Mouse (Mus musculus) NIH3T3 (cell line): Measurements from ENCODE around the gene Rnf11.

ENCODE experiments used
- DNase-seq: peaks from one replicate; pipeline ENCODE4 v3.0.0-alpha.2; 2012; ENCODE audit warnings: low read depth

Rnf11 gene

GRCm38 (mm10) chr4:109484621-109485020, at the start of gene Rnf11:
Gene Rnf11 (minus strand): TSS chr4:109484728.
- peak; percentile 78 for DNase-seq

- no peak for DNase-seq
Observed at GRCm38 (mm10) chr4:109531111-109531510, 46.6 kb upstream of the Rnf11 start, which contains the start of gene 4930522H14Rik. Gene 4930522H14Rik (minus strand): TSS chr4:109531297.

- no peak for DNase-seq
Observed at GRCm38 (mm10) chr4:109530245-109530816, 45.8 kb upstream of the Rnf11 start.

GRCm38 (mm10) chr4:109504885-109505284, 20.4 kb upstream of the Rnf11 start:
- peak; percentile 91 for DNase-seq

- no peak for DNase-seq
Observed at GRCm38 (mm10) chr4:109498476-109498875, 13.9 kb upstream of the Rnf11 start.

GRCm38 (mm10) chr4:109493581-109493980, 9.1 kb upstream of the Rnf11 start:
- no peak for DNase-seq

GRCm38 (mm10) chr4:109488812-109489211, 4.3 kb upstream of the Rnf11 start:
- DNase-seq, result no peak

- no peak for DNase-seq
Observed at GRCm38 (mm10) chr4:109482701-109483100, 1.8 kb downstream of the Rnf11 start.

- peak; percentile 59 for DNase-seq
Observed at GRCm38 (mm10) chr4:109481424-109481823, 3.1 kb downstream of the Rnf11 start.

GRCm38 (mm10) chr4:109477454-109477853, 7.1 kb downstream of the Rnf11 start:
- DNase-seq, result no peak

GRCm38 (mm10) chr4:109476554-109477014, 7.9 kb downstream of the Rnf11 start:
- peak; percentile 98 for DNase-seq

GRCm38 (mm10) chr4:109475577-109476553, 8.7 kb downstream of the Rnf11 start:
- DNase-seq, result peak; percentile 61

- peak; percentile 25 for DNase-seq
Observed at GRCm38 (mm10) chr4:109475078-109475477, 9.4 kb downstream of the Rnf11 start.

- DNase-seq, result no peak
Observed at GRCm38 (mm10) chr4:109472566-109472965, 12.0 kb downstream of the Rnf11 start.

- DNase-seq, result peak; percentile 27
Observed at GRCm38 (mm10) chr4:109471606-109472005, 12.9 kb downstream of the Rnf11 start.

- no peak for DNase-seq
Observed at GRCm38 (mm10) chr4:109467687-109468086, 16.8 kb downstream of the Rnf11 start.

- no peak for DNase-seq
Observed at GRCm38 (mm10) chr4:109463892-109464291, 20.6 kb downstream of the Rnf11 start.

- peak; percentile 89 for DNase-seq
Observed at GRCm38 (mm10) chr4:109460421-109461179, 23.9 kb downstream of the Rnf11 start.

- DNase-seq, result no peak
Observed at GRCm38 (mm10) chr4:109456821-109457220, 27.7 kb downstream of the Rnf11 start.

GRCm38 (mm10) chr4:109448531-109448930, 36.0 kb downstream of the Rnf11 start:
- DNase-seq, result no peak

GRCm38 (mm10) chr4:109445956-109446355, 38.6 kb downstream of the Rnf11 start:
- DNase-seq, result no peak

GRCm38 (mm10) chr4:109445397-109445796, 39.1 kb downstream of the Rnf11 start:
- DNase-seq, result peak; percentile 43
